11 mouse cellular contexts compared by ENCODE assay signal in the genomic region with DNA sequence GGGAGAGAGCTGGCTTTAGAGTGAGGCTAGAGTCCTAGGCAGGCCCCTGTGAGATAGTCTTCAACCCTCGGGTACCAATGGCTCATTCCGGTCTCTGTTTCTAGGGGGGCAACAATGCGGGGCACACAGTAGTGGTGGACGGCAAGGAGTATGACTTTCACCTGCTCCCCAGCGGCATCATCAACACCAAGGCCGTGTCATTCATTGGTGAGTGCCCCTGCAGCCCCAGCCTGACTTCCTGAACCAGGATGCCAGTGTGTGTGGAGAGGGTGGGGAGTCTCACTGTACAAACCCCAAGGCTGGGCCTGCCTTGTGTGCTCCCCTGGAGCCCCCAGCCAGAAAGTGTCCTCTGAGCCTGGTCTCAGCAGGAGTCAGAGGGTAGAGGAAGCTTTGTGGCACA. TPM values are rescaled to one million over a fixed set of nuclear protein-coding genes. Genes with fewer than 3 reads are reported as not detected.
A peak's percentile ranks its signal among the peaks of the same experiment; 100 is the strongest.
DNase-seq lines count a peak whose midpoint lies in the region; ATAC-seq and TF ChIP-seq lines count a peak whose summit lies in the region.
"Had no signal": no experiment of that assay in that cellular context is flagged by ENCODE, and none has a peak within 500 bp of the region (broad histone marks: within the 10 kb centered on the region; RNA-seq: fewer than 3 reads in every experiment).

No protein-coding gene starts in this region.

- ATAC-seq in heart, embryonic 16.5 days (replicated peaks; ENCODE audit: extremely low read depth, insufficient read depth, low FRiP score) = no peak
- ATAC-seq in midbrain, embryonic 16.5 days = no peak
- ATAC-seq in liver, embryonic 16.5 days (ENCODE audit: low read depth) = no peak
- ATAC-seq in inflammation-experienced regulatory T-cells, adult 6 months = no peak

- no peaks in the 10 kb centered on the region for H3K79me2 ChIP-seq in heart, adult 2 months (replicated peaks; ENCODE audit: control insufficient read depth, insufficient read depth, low read length)

- H3K4me1 ChIP-seq in heart, embryonic 16.5 days (ENCODE audit: control insufficient read depth, insufficient read depth, low read length) = peaks cover 28% of the 10 kb centered on the region
- peaks cover 19% of the 10 kb centered on the region for H3K4me1 ChIP-seq in heart, adult 2 months (ENCODE audit: control insufficient read depth, insufficient read depth, low read length)
- peaks cover 42% of the 10 kb centered on the region for H3K4me1 ChIP-seq in midbrain, embryonic 10.5 days
- peaks cover 6% of the 10 kb centered on the region; the same call in 1 of the 2 replicates for H3K4me1 ChIP-seq in midbrain, embryonic 16.5 days (ENCODE audit: control insufficient read depth, insufficient read depth, low read length)
- peaks cover 53% of the 10 kb centered on the region for H3K4me1 ChIP-seq in embryonic facial prominence, embryonic 10.5 days
- peaks cover 35% of the 10 kb centered on the region for H3K4me1 ChIP-seq in liver, embryonic 16.5 days (ENCODE audit: control insufficient read depth, low read depth, low read length)

- peak overlapping the region; percentile 18; the same call in 1 of the 2 replicates for H3K9ac ChIP-seq in heart, embryonic 16.5 days (ENCODE audit: low read length)
- H3K9ac ChIP-seq in heart, adult 2 months (ENCODE audit: low read depth, low read length) = no peak overlapping the region
- H3K9ac ChIP-seq in midbrain, embryonic 16.5 days (ENCODE audit: low read depth, low read length) = no peak overlapping the region
- no peak overlapping the region for H3K9ac ChIP-seq in liver, embryonic 16.5 days (ENCODE audit: low read depth, low read length)
- H3K9ac ChIP-seq: forebrain, embryonic 13.5 days had no signal

- WGBS in heart, embryonic 16.5 days = 79% methylated on average over 6 of the region's 6 CpGs
- WGBS in heart, adult 2 months = 74% methylated on average over 6 of the region's 6 CpGs
- WGBS in midbrain, embryonic 10.5 days = 90% methylated on average over 6 of the region's 6 CpGs
- 88% methylated on average over 6 of the region's 6 CpGs for WGBS in midbrain, embryonic 16.5 days
- WGBS in embryonic facial prominence, embryonic 10.5 days = 89% methylated on average over 6 of the region's 6 CpGs
- 43% methylated on average over 6 of the region's 6 CpGs for whole genome bisulfite sequencing in liver, embryonic 16.5 days (ENCODE audit: insufficient replicate concordance)

- no peak for TF ChIP-seq EP300 in heart, adult 2 months (IDR thresholded peaks at IDR 0.05; ENCODE audit: insufficient read depth, low read depth, low read length)

- no peaks in the 10 kb centered on the region for H3K9me3 ChIP-seq in heart, embryonic 16.5 days (replicated peaks; ENCODE audit: control insufficient read depth, low read length)
- H3K9me3 ChIP-seq in midbrain, embryonic 10.5 days (replicated peaks) = no peaks in the 10 kb centered on the region
- H3K9me3 ChIP-seq in midbrain, embryonic 16.5 days (replicated peaks; ENCODE audit: control insufficient read depth, low read length, poor library complexity, severe bottlenecking) = no peaks in the 10 kb centered on the region
- H3K9me3 ChIP-seq in embryonic facial prominence, embryonic 10.5 days = no peaks in the 10 kb centered on the region
- H3K9me3 ChIP-seq in liver, embryonic 16.5 days (replicated peaks; ENCODE audit: control insufficient read depth, low read length) = no peaks in the 10 kb centered on the region
- H3K9me3 ChIP-seq: forebrain, embryonic 13.5 days had no signal

- no peak for DNase-seq in heart, adult 2 months
- no peak for DNase-seq in midbrain, embryonic 10.5 days (ENCODE audit: low spot score)
- DNase-seq in embryonic facial prominence, embryonic 10.5 days (ENCODE audit: low spot score) = no peak
- no peak for DNase-seq in cerebellum, postnatal 10 days
- DNase-seq: adrenal gland, adult 8-10 months; cerebellum, postnatal 36 days had no signal

- no peak overlapping the region for H3K4me2 ChIP-seq in heart, embryonic 16.5 days (ENCODE audit: low read depth, low read length)
- no peak overlapping the region for H3K4me2 ChIP-seq in midbrain, embryonic 16.5 days (ENCODE audit: low read length)
- no peak overlapping the region for H3K4me2 ChIP-seq in liver, embryonic 16.5 days (ENCODE audit: low read depth, low read length)

- H3K36me3 ChIP-seq in heart, embryonic 16.5 days (ENCODE audit: control insufficient read depth, insufficient read depth) = peaks cover 2% of the 10 kb centered on the region; the same call in 1 of the 2 replicates
- no peaks in the 10 kb centered on the region for H3K36me3 ChIP-seq in heart, adult 2 months (ENCODE audit: control insufficient read depth, insufficient read depth, low read length)
- H3K36me3 ChIP-seq in midbrain, embryonic 10.5 days = no peaks in the 10 kb centered on the region
- no peaks in the 10 kb centered on the region for H3K36me3 ChIP-seq in midbrain, embryonic 16.5 days (ENCODE audit: control insufficient read depth, insufficient read depth, low read length)
- H3K36me3 ChIP-seq in embryonic facial prominence, embryonic 10.5 days (replicated peaks) = no peaks in the 10 kb centered on the region
- H3K36me3 ChIP-seq in liver, embryonic 16.5 days (ENCODE audit: control insufficient read depth, insufficient read depth) = no peaks in the 10 kb centered on the region

- H3K27ac ChIP-seq in heart, embryonic 16.5 days (ENCODE audit: low read length) = no peak overlapping the region; the same call in 1 of the 2 replicates
- H3K27ac ChIP-seq in heart, adult 2 months = no peak overlapping the region
- H3K27ac ChIP-seq in midbrain, embryonic 10.5 days (replicated peaks) = 0 out of 2 replicates have a peak overlapping the region, but pooled peaks have one; percentile 17
- H3K27ac ChIP-seq in midbrain, embryonic 16.5 days (ENCODE audit: low read length) = no peak overlapping the region
- 0 out of 2 replicates have a peak overlapping the region, but pooled peaks have one; percentile 25 for H3K27ac ChIP-seq in embryonic facial prominence, embryonic 10.5 days (replicated peaks)
- peak overlapping the region; percentile 53 for H3K27ac ChIP-seq in liver, embryonic 16.5 days (ENCODE audit: low read length)
- H3K27ac ChIP-seq: forebrain, embryonic 13.5 days had no signal

- H3K4me3 ChIP-seq in heart, embryonic 16.5 days (ENCODE audit: low read length) = no peak overlapping the region
- no peak overlapping the region for H3K4me3 ChIP-seq in heart, adult 2 months
- no peak overlapping the region for H3K4me3 ChIP-seq in midbrain, embryonic 10.5 days
- H3K4me3 ChIP-seq in midbrain, embryonic 16.5 days (ENCODE audit: low read depth, low read length) = no peak overlapping the region
- H3K4me3 ChIP-seq in embryonic facial prominence, embryonic 10.5 days = 0 out of 2 replicates have a peak overlapping the region, but pooled peaks have one; percentile 49
- H3K4me3 ChIP-seq in liver, embryonic 16.5 days (ENCODE audit: low read depth, low read length) = no peak overlapping the region

- no peaks in the 10 kb centered on the region for H3K27me3 ChIP-seq in heart, embryonic 16.5 days (ENCODE audit: control insufficient read depth, insufficient read depth, low read length)
- H3K27me3 ChIP-seq in heart, adult 2 months (ENCODE audit: control insufficient read depth, insufficient read depth, low read length) = no peaks in the 10 kb centered on the region
- peaks cover 4% of the 10 kb centered on the region; the same call in 1 of the 2 replicates for H3K27me3 ChIP-seq in midbrain, embryonic 10.5 days (ENCODE audit: low read depth, poor library complexity, severe bottlenecking)
- no peaks in the 10 kb centered on the region for H3K27me3 ChIP-seq in midbrain, embryonic 16.5 days (ENCODE audit: control insufficient read depth, insufficient read depth, low read depth, low read length)
- H3K27me3 ChIP-seq in embryonic facial prominence, embryonic 10.5 days (replicated peaks; ENCODE audit: low read depth, poor library complexity, severe bottlenecking) = peaks cover 3% of the 10 kb centered on the region
- H3K27me3 ChIP-seq in liver, embryonic 16.5 days (ENCODE audit: control insufficient read depth, insufficient read depth, low read depth, low read length) = no peaks in the 10 kb centered on the region
- H3K27me3 ChIP-seq: forebrain, embryonic 13.5 days had no signal

- TF ChIP-seq POLR2A in heart, adult 2 months (IDR thresholded peaks at IDR 0.05; ENCODE audit: insufficient read depth, low read depth, low read length) = no peak

- no peak for TF ChIP-seq CTCF in heart, adult 2 months (IDR thresholded peaks at IDR 0.05)

- intact Hi-C loops in heart, adult 2 months (cut with DNase I) = no loop called here

RNA-seq across cellular contexts. Expression of gene Adssl1, which starts 8.4 kb away (rescaled TPM):
- polyA plus RNA-seq in heart, embryonic 16.5 days (2015; fragmentation: Nextera tagmentation; extraction: Ambion mirVana) = 108 and 118 TPM in 2 replicates
- 100 to 1,000 TPM; 150 to 173 TPM for total RNA-seq in heart, adult 2 months (2021)
- 85.2 and 98.2 TPM in 2 replicates for polyA plus RNA-seq in heart, adult 2 months (2012; rRNA removed)
- polyA plus RNA-seq in midbrain, embryonic 10.5 days (2016; fragmentation: Nextera tagmentation; extraction: Ambion mirVana) = 2.9 and 3.4 TPM in 2 replicates
- 4.0 and 4.2 TPM in 2 replicates for polyA plus RNA-seq in midbrain, embryonic 16.5 days (2015; fragmentation: Nextera tagmentation; extraction: Ambion mirVana)
- 4.0 and 4.3 TPM in 2 replicates for polyA plus RNA-seq in embryonic facial prominence, embryonic 10.5 days (2016; fragmentation: Nextera tagmentation; extraction: Ambion mirVana)
- polyA plus RNA-seq in liver, embryonic 16.5 days (2015; fragmentation: Nextera tagmentation; extraction: Ambion mirVana) = 12.4 and 14.0 TPM in 2 replicates
- polyA plus RNA-seq in inflammation-experienced regulatory T-cells, adult 6 months (2017; shearing (Covaris generic)) = 1 to 10 TPM in 2 of 3 experiments, under 1 TPM in 1; 0.99 to 1.9 (median 1.6) TPM

RNA-seq across cellular contexts. Expression of gene Siva1, which starts 16.3 kb away (rescaled TPM):
- 117 and 139 TPM in 2 replicates for polyA plus RNA-seq in heart, embryonic 16.5 days (2015; fragmentation: Nextera tagmentation; extraction: Ambion mirVana)
- total RNA-seq in heart, adult 2 months (2021) = 10 to 100 TPM; 32.0 to 38.7 TPM
- polyA plus RNA-seq in heart, adult 2 months (2012; rRNA removed) = 38.4 and 39.4 TPM in 2 replicates
- 306 and 361 TPM in 2 replicates for polyA plus RNA-seq in midbrain, embryonic 10.5 days (2016; fragmentation: Nextera tagmentation; extraction: Ambion mirVana)
- 41.7 and 44.1 TPM in 2 replicates for polyA plus RNA-seq in midbrain, embryonic 16.5 days (2015; fragmentation: Nextera tagmentation; extraction: Ambion mirVana)
- 332 TPM in 2 replicates for polyA plus RNA-seq in embryonic facial prominence, embryonic 10.5 days (2016; fragmentation: Nextera tagmentation; extraction: Ambion mirVana)
- 84.7 and 89.5 TPM in 2 replicates for polyA plus RNA-seq in liver, embryonic 16.5 days (2015; fragmentation: Nextera tagmentation; extraction: Ambion mirVana)
- 10 to 100 TPM; 34.6 to 68.7 (median 39.4) TPM for polyA plus RNA-seq in inflammation-experienced regulatory T-cells, adult 6 months (2017; shearing (Covaris generic))

RNA-seq across cellular contexts. Expression of gene Inf2, which starts 39.6 kb away (rescaled TPM):
- 3.0 and 3.6 TPM in 2 replicates for polyA plus RNA-seq in heart, embryonic 16.5 days (2015; fragmentation: Nextera tagmentation; extraction: Ambion mirVana)
- total RNA-seq in heart, adult 2 months (2021) = 10 to 100 TPM; 15.0 to 17.3 TPM
- polyA plus RNA-seq in heart, adult 2 months (2012; rRNA removed) = 11.7 and 12.7 TPM in 2 replicates
- polyA plus RNA-seq in midbrain, embryonic 10.5 days (2016; fragmentation: Nextera tagmentation; extraction: Ambion mirVana) = 1.7 and 1.8 TPM in 2 replicates
- polyA plus RNA-seq in midbrain, embryonic 16.5 days (2015; fragmentation: Nextera tagmentation; extraction: Ambion mirVana) = 0.53 and 0.67 TPM in 2 replicates
- polyA plus RNA-seq in embryonic facial prominence, embryonic 10.5 days (2016; fragmentation: Nextera tagmentation; extraction: Ambion mirVana) = 1.5 and 1.7 TPM in 2 replicates
- 1.2 and 2.7 TPM in 2 replicates for polyA plus RNA-seq in liver, embryonic 16.5 days (2015; fragmentation: Nextera tagmentation; extraction: Ambion mirVana)
- 10 to 100 TPM in 2 of 3 experiments, 1 to 10 TPM in 1; 9.8 to 12.8 (median 11.9) TPM for polyA plus RNA-seq in inflammation-experienced regulatory T-cells, adult 6 months (2017; shearing (Covaris generic))

RNA-seq across cellular contexts. Expression of gene Akt1, which starts 46.5 kb away (rescaled TPM):
- 51.4 and 56.7 TPM in 2 replicates for polyA plus RNA-seq in heart, embryonic 16.5 days (2015; fragmentation: Nextera tagmentation; extraction: Ambion mirVana)
- 100 to 1,000 TPM; 189 to 207 TPM for total RNA-seq in heart, adult 2 months (2021)
- polyA plus RNA-seq in heart, adult 2 months (2012; rRNA removed) = 148 and 149 TPM in 2 replicates
- 44.5 and 46.2 TPM in 2 replicates for polyA plus RNA-seq in midbrain, embryonic 10.5 days (2016; fragmentation: Nextera tagmentation; extraction: Ambion mirVana)
- polyA plus RNA-seq in midbrain, embryonic 16.5 days (2015; fragmentation: Nextera tagmentation; extraction: Ambion mirVana) = 58.7 and 60.4 TPM in 2 replicates
- polyA plus RNA-seq in embryonic facial prominence, embryonic 10.5 days (2016; fragmentation: Nextera tagmentation; extraction: Ambion mirVana) = 47.0 and 53.4 TPM in 2 replicates
- 8.6 and 8.9 TPM in 2 replicates for polyA plus RNA-seq in liver, embryonic 16.5 days (2015; fragmentation: Nextera tagmentation; extraction: Ambion mirVana)
- 10 to 100 TPM; 20.2 to 26.3 (median 21.0) TPM for polyA plus RNA-seq in inflammation-experienced regulatory T-cells, adult 6 months (2017; shearing (Covaris generic))

RNA-seq across cellular contexts. Expression of gene Zbtb42, which starts 50.4 kb away (rescaled TPM):
- 4.9 and 6.9 TPM in 2 replicates for polyA plus RNA-seq in heart, embryonic 16.5 days (2015; fragmentation: Nextera tagmentation; extraction: Ambion mirVana)
- 1 to 10 TPM; 4.4 to 5.9 TPM for total RNA-seq in heart, adult 2 months (2021)
- polyA plus RNA-seq in heart, adult 2 months (2012; rRNA removed) = 9.5 and 13.6 TPM in 2 replicates
- 8.2 and 9.2 TPM in 2 replicates for polyA plus RNA-seq in midbrain, embryonic 10.5 days (2016; fragmentation: Nextera tagmentation; extraction: Ambion mirVana)
- polyA plus RNA-seq in midbrain, embryonic 16.5 days (2015; fragmentation: Nextera tagmentation; extraction: Ambion mirVana) = 0.73 and 1.2 TPM in 2 replicates
- 4.3 and 4.5 TPM in 2 replicates for polyA plus RNA-seq in embryonic facial prominence, embryonic 10.5 days (2016; fragmentation: Nextera tagmentation; extraction: Ambion mirVana)
- polyA plus RNA-seq in liver, embryonic 16.5 days (2015; fragmentation: Nextera tagmentation; extraction: Ambion mirVana) = 0.88 and 1.5 TPM in 2 replicates
- polyA plus RNA-seq in inflammation-experienced regulatory T-cells, adult 6 months (2017; shearing (Covaris generic)) = 1 to 10 TPM; 3.7 to 4.3 (median 3.8) TPM

Comparison
In these comparisons a context has a peak if more than half of its experiments do, and no peak if none do; other contexts are left out.
1. H3K27ac ChIP-seq: peak in midbrain, embryonic 10.5 days (single experiment), embryonic facial prominence, embryonic 10.5 days (single experiment) and liver, embryonic 16.5 days (single experiment); none in heart, embryonic 16.5 days (single experiment), heart, adult 2 months (single experiment) and midbrain, embryonic 16.5 days (single experiment).